28 mouse cellular contexts compared by ENCODE assay signal in genomic region chr1:93132676-93133075, GRCm38 (mm10). TPM values are rescaled to one million over a fixed set of nuclear protein-coding genes. Genes with fewer than 3 reads are reported as not detected.
DNase-seq lines count a peak whose midpoint lies in the region; ATAC-seq and TF ChIP-seq lines count a peak whose summit lies in the region.
"Had no signal": no experiment of that assay in that cellular context is flagged by ENCODE, and none has a peak within 500 bp of the region (broad histone marks: within the 10 kb centered on the region; RNA-seq: fewer than 3 reads in every experiment).

No protein-coding gene starts in this region.

- 0 out of 2 replicates have a peak, but pooled peaks cover 7% of the 10 kb centered on the region for H3K79me2 ChIP-seq in liver, adult 2 months (ENCODE audit: control insufficient read depth, insufficient read depth, low read length)

- no peaks in the 10 kb centered on the region for H3K36me3 ChIP-seq in liver, adult 2 months (ENCODE audit: control insufficient read depth, insufficient read depth, low read length)
- no peaks in the 10 kb centered on the region for H3K36me3 ChIP-seq in intestine, postnatal 0 days (ENCODE audit: control insufficient read depth, insufficient read depth)
- no peaks in the 10 kb centered on the region for H3K36me3 ChIP-seq in liver, embryonic 16.5 days (ENCODE audit: control insufficient read depth, insufficient read depth)
- H3K36me3 ChIP-seq: embryonic facial prominence, embryonic 15.5 days; forebrain, embryonic 10.5 days; heart, embryonic 12.5 days; hindbrain, embryonic 15.5 days had no signal

- no peaks in the 10 kb centered on the region for H3K27me3 ChIP-seq in liver, adult 2 months (ENCODE audit: control insufficient read depth, insufficient read depth, low read length)
- no peaks in the 10 kb centered on the region for H3K27me3 ChIP-seq in intestine, postnatal 0 days (replicated peaks; ENCODE audit: control insufficient read depth, insufficient read depth, low read length)
- no peaks in the 10 kb centered on the region for H3K27me3 ChIP-seq in liver, embryonic 16.5 days (ENCODE audit: control insufficient read depth, insufficient read depth, low read depth, low read length)
- H3K27me3 ChIP-seq: embryonic facial prominence, embryonic 15.5 days; hindbrain, embryonic 15.5 days; Patski had no signal

- DNase-seq in liver, adult 2 months (ENCODE audit: extremely low read depth, low read depth, low spot score), result peak; percentile 98
- DNase-seq in liver, result no peak
- peak; percentile 38 for DNase-seq in lung, postnatal 10 days
- no peak for DNase-seq in embryo, embryonic 11 days
- no peak for DNase-seq in right cerebral cortex, postnatal 25 days
- DNase-seq in frontal cortex, postnatal 25 days (ENCODE audit: low spot score in 2 of 2), result no peak
- DNase-seq: adrenal gland, postnatal 25 days; cerebellum, adult 18-20 months; cerebellum, postnatal 10 days; gastrocnemius, postnatal 10 days had no signal

- peaks cover 23% of the 10 kb centered on the region for H3K4me1 ChIP-seq in liver, adult 2 months (ENCODE audit: control insufficient read depth, insufficient read depth, low read length)
- no peaks in the 10 kb centered on the region; the same call in 1 of the 2 replicates for H3K4me1 ChIP-seq in intestine, postnatal 0 days (replicated peaks; ENCODE audit: control insufficient read depth, insufficient read depth, low read length)
- no peaks in the 10 kb centered on the region; the same call in 1 of the 2 replicates for H3K4me1 ChIP-seq in liver, embryonic 16.5 days (ENCODE audit: control insufficient read depth, low read depth, low read length)
- H3K4me1 ChIP-seq: embryonic facial prominence, embryonic 15.5 days; hindbrain, embryonic 15.5 days had no signal

- no peak overlapping the region for H3K4me3 ChIP-seq in liver, adult 2 months (ENCODE audit: insufficient read depth, low read depth, low read length)
- H3K4me3 ChIP-seq in intestine, postnatal 0 days (ENCODE audit: low read depth, low read length), result no peak overlapping the region
- H3K4me3 ChIP-seq in liver, embryonic 16.5 days (ENCODE audit: low read depth, low read length), result no peak overlapping the region
- H3K4me3 ChIP-seq: embryonic facial prominence, embryonic 15.5 days; erythroblast, embryonic 14.5 days; forebrain, embryonic 10.5 days; heart, embryonic 12.5 days; hindbrain, embryonic 15.5 days had no signal

- WGBS in liver, adult 2 months, result 13% methylated on average over 8 of the region's 8 CpGs
- 37% methylated on average over 8 of the region's 8 CpGs for WGBS in intestine, postnatal 0 days
- WGBS in liver, embryonic 16.5 days (ENCODE audit: insufficient replicate concordance), result 33% methylated on average over 8 of the region's 8 CpGs

- no peak for TF ChIP-seq CTCF in liver, adult 2 months (IDR thresholded peaks at IDR 0.05; ENCODE audit: low read depth, low read length)
- TF ChIP-seq CTCF in intestine, postnatal 0 days (IDR thresholded peaks at IDR 0.05; ENCODE audit: low read depth), result no peak

- H3K9me3 ChIP-seq in intestine, postnatal 0 days (ENCODE audit: control insufficient read depth), result no peaks in the 10 kb centered on the region
- no peaks in the 10 kb centered on the region for H3K9me3 ChIP-seq in liver, embryonic 16.5 days (replicated peaks; ENCODE audit: control insufficient read depth, low read length)
- H3K9me3 ChIP-seq: embryonic facial prominence, embryonic 15.5 days; forebrain, embryonic 10.5 days; heart, embryonic 12.5 days; hindbrain, embryonic 15.5 days had no signal

- H3K9ac ChIP-seq in liver, adult 2 months (ENCODE audit: low read depth, low read length), result no peak overlapping the region
- no peak overlapping the region for H3K9ac ChIP-seq in intestine, postnatal 0 days (ENCODE audit: low read depth, low read length)
- no peak overlapping the region for H3K9ac ChIP-seq in liver, embryonic 16.5 days (ENCODE audit: low read depth, low read length)
- H3K9ac ChIP-seq: embryonic facial prominence, embryonic 15.5 days; heart, embryonic 12.5 days; hindbrain, embryonic 15.5 days had no signal

- peak overlapping the region; percentile 64 for H3K27ac ChIP-seq in liver, adult 2 months (replicated peaks; ENCODE audit: insufficient read depth, low read depth, low read length)
- no peak overlapping the region for H3K27ac ChIP-seq in intestine, postnatal 0 days (ENCODE audit: low read depth, low read length)
- H3K27ac ChIP-seq in liver, embryonic 16.5 days (ENCODE audit: low read length), result peak overlapping the region; percentile 57; the same call in 1 of the 2 replicates
- H3K27ac ChIP-seq: embryonic facial prominence, embryonic 15.5 days; forebrain, embryonic 10.5 days; hindbrain, embryonic 15.5 days had no signal

- ATAC-seq in intestine, postnatal 0 days, result peak; percentile 75
- peak; percentile 86 for ATAC-seq in liver, embryonic 16.5 days (ENCODE audit: low read depth)
- ATAC-seq: activated CD4-positive, CD25-positive, alpha-beta regulatory T cell, adult 4 months; forebrain, embryonic 14.5 days; Patski had no signal

- no peak overlapping the region for H3K4me2 ChIP-seq in intestine, postnatal 0 days (replicated peaks; ENCODE audit: low read depth)
- H3K4me2 ChIP-seq in liver, embryonic 16.5 days (ENCODE audit: low read depth, low read length), result no peak overlapping the region
- H3K4me2 ChIP-seq: embryonic facial prominence, embryonic 15.5 days; heart, embryonic 12.5 days; hindbrain, embryonic 15.5 days had no signal

- no peak for TF ChIP-seq POLR2A in liver, adult 2 months (IDR thresholded peaks at IDR 0.05; ENCODE audit: extremely low read depth, insufficient read depth, low read length)

RNA-seq across cellular contexts. Expression of gene Agxt, which starts 2.4 kb away (rescaled TPM):
- 394 and 587 TPM in 2 replicates for total RNA-seq in liver, adult 2 months (2014; rRNA removed)
- polyA plus RNA-seq in liver, adult 2 months (2012; rRNA removed), result 374 and 553 TPM in 2 replicates
- 3.2 and 3.5 TPM in 2 replicates for polyA plus RNA-seq in intestine, postnatal 0 days (2015; fragmentation: Nextera tagmentation; extraction: Ambion mirVana)
- 15.5 and 17.4 TPM in 2 replicates for polyA plus RNA-seq in liver, embryonic 16.5 days (2015; fragmentation: Nextera tagmentation; extraction: Ambion mirVana)
- total RNA-seq: adrenal gland, adult 18-20 months; adrenal gland, postnatal 25 days; CH12.LX; heart, adult 8-10 months; heart, postnatal 25 days had no signal
- polyA plus RNA-seq: activated CD4-positive, CD25-positive, alpha-beta regulatory T cell, adult 4 months; embryonic facial prominence, embryonic 11.5 days; forebrain, embryonic 10.5 days; forebrain, embryonic 14.5 days; gonadal fat pad, adult 2 months; heart, embryonic 12.5 days; heart, embryonic 16.5 days; hindbrain, embryonic 11.5 days; hindbrain, embryonic 15.5 days; Patski had no signal

RNA-seq across cellular contexts. Expression of gene 2310007B03Rik, which starts 28.1 kb away (rescaled TPM):
- 0.07 TPM in 1 of 2 replicates, not detected in the other for total RNA-seq in liver, adult 2 months (2014; rRNA removed)
- polyA plus RNA-seq in liver, adult 2 months (2012; rRNA removed), result 0.20 and 0.29 TPM in 2 replicates
- polyA plus RNA-seq in intestine, postnatal 0 days (2015; fragmentation: Nextera tagmentation; extraction: Ambion mirVana), result 22.5 and 24.3 TPM in 2 replicates
- 0.11 and 0.32 TPM in 2 replicates for polyA plus RNA-seq in liver, embryonic 16.5 days (2015; fragmentation: Nextera tagmentation; extraction: Ambion mirVana)
- total RNA-seq: adrenal gland, adult 18-20 months; adrenal gland, postnatal 25 days; gastrocnemius, postnatal 10 days; heart, adult 8-10 months; heart, postnatal 25 days had no signal
- polyA plus RNA-seq: activated CD4-positive, CD25-positive, alpha-beta regulatory T cell, adult 4 months; erythroblast, embryonic 14.5 days; heart, embryonic 12.5 days; Patski had no signal

RNA-seq across cellular contexts. Expression of gene Kif1a, which starts 30.9 kb away (rescaled TPM):
- 0.09 and 0.54 TPM in 2 replicates for total RNA-seq in liver, adult 2 months (2014; rRNA removed)
- 0.09 and 0.11 TPM in 2 replicates for polyA plus RNA-seq in liver, adult 2 months (2012; rRNA removed)
- 7.7 and 8.3 TPM in 2 replicates for polyA plus RNA-seq in intestine, postnatal 0 days (2015; fragmentation: Nextera tagmentation; extraction: Ambion mirVana)
- 0.19 and 0.20 TPM in 2 replicates for polyA plus RNA-seq in liver, embryonic 16.5 days (2015; fragmentation: Nextera tagmentation; extraction: Ambion mirVana)
- polyA plus RNA-seq: activated CD4-positive, CD25-positive, alpha-beta regulatory T cell, adult 4 months; Patski had no signal

RNA-seq across cellular contexts. Expression of gene Crocc2, which starts 35.8 kb away (rescaled TPM):
- not detected in 2 replicates for total RNA-seq in liver, adult 2 months (2014; rRNA removed)
- polyA plus RNA-seq in liver, adult 2 months (2012; rRNA removed), result not detected in 2 replicates
- 0.04 TPM in 1 of 2 replicates, not detected in the other for polyA plus RNA-seq in intestine, postnatal 0 days (2015; fragmentation: Nextera tagmentation; extraction: Ambion mirVana)
- polyA plus RNA-seq in liver, embryonic 16.5 days (2015; fragmentation: Nextera tagmentation; extraction: Ambion mirVana), result 0.01 TPM in 1 of 2 replicates, not detected in the other
- total RNA-seq: CH12.LX had no signal
- polyA plus RNA-seq: activated CD4-positive, CD25-positive, alpha-beta regulatory T cell, adult 4 months; erythroblast, embryonic 14.5 days had no signal

Comparison
In these comparisons a context has a peak if more than half of its experiments do, and no peak if none do; other contexts are left out.
1. DNase-seq: peak in liver, adult 2 months (single experiment) and lung, postnatal 10 days (single experiment); none in liver (single experiment), embryo, embryonic 11 days (single experiment), right cerebral cortex, postnatal 25 days (single experiment) and frontal cortex, postnatal 25 days (0 of 2).
2. RNA of gene Agxt, which starts 2.4 kb away (polyA plus RNA-seq): 374 to 553 TPM in liver, adult 2 months; 15.5 to 17.4 TPM in liver, embryonic 16.5 days and 3.2 to 3.5 TPM in intestine, postnatal 0 days; every median in the first group is over 10 times any median in the second.
3. RNA of gene 2310007B03Rik, which starts 28.1 kb away (polyA plus RNA-seq): 22.5 to 24.3 TPM in intestine, postnatal 0 days; 0.11 to 0.32 TPM in liver, embryonic 16.5 days and 0.20 to 0.29 TPM in liver, adult 2 months; every median in the first group is over 10 times any median in the second.